Mouse (Mus musculus) MEL (cell line): ENCODE measurements around the gene Psmd11. TPM values are rescaled to one million over a fixed set of nuclear protein-coding genes. Genes with fewer than 3 reads are reported as not detected.

Experiments used
- DNase-seq: peaks from one replicate; pipeline ENCODE4 v3.0.0; 2011; ENCODE audit warnings: low read depth, low spot score
- H3K27ac ChIP-seq: 2 replicates; pipeline ENCODE4 v1.5.1; 2012; ENCODE audit warnings: low read depth, mild to moderate bottlenecking, control low read depth, low read length, moderate library complexity; ENCODE audit not compliant: control insufficient read depth
- H3K27me3 ChIP-seq, 2 experiments: fragments of 150-350 bp in 1 of 2; sonication (generic) in 1 of 2; 2 replicates each; pipeline ENCODE4 v1.6.1; 2012; ENCODE audit warnings: low read length in 2 of 2, mild to moderate bottlenecking in 2 of 2, improper control_type of control experiment in 1 of 2, moderate library complexity in 1 of 2; ENCODE audit not compliant: insufficient read depth in 2 of 2, control insufficient read depth in 1 of 2
- H3K36me3 ChIP-seq, 2 experiments: 2 replicates each; pipeline ENCODE4 v1.6.1; 2012 to 2014; ENCODE audit warnings: low read length in 2 of 2, improper control_type of control experiment in 1 of 2, inconsistent platforms in 1 of 2, mild to moderate bottlenecking in 1 of 2; ENCODE audit not compliant: insufficient read depth in 2 of 2, control insufficient read depth in 1 of 2
- H3K4me1 ChIP-seq, 2 experiments: fragments of 150-350 bp in 1 of 2; sonication (generic) in 1 of 2; 2 replicates each; pipeline ENCODE4 v1.6.1; 2012; ENCODE audit warnings: low read length in 2 of 2, improper control_type of control experiment in 1 of 2, mild to moderate bottlenecking in 1 of 2; ENCODE audit not compliant: insufficient read depth in 2 of 2, control insufficient read depth in 1 of 2
- H3K4me3 ChIP-seq, 2 experiments: fragments of 150-350 bp in 1 of 2; sonication (generic) in 1 of 2; 2 replicates each; pipeline ENCODE4 v1.5.1; 2012; ENCODE audit warnings: low read depth in 2 of 2, low read length in 2 of 2, mild to moderate bottlenecking in 2 of 2, moderate library complexity in 2 of 2, control low read depth in 1 of 2, improper control_type of control experiment in 1 of 2; ENCODE audit not compliant: control insufficient read depth in 1 of 2, insufficient read depth in 1 of 2
- H3K79me2 ChIP-seq: 2 replicates; pipeline ENCODE4 v1.6.1; 2012; ENCODE audit warnings: mild to moderate bottlenecking, low read length, moderate library complexity; ENCODE audit not compliant: control insufficient read depth, poor library complexity, insufficient read depth
- H3K9ac ChIP-seq: 2 replicates; pipeline ENCODE4 v1.6.1; 2012; ENCODE audit warnings: low read depth, mild to moderate bottlenecking, control low read depth, low read length, moderate library complexity; ENCODE audit not compliant: control insufficient read depth, poor library complexity, severe bottlenecking
- H3K9me3 ChIP-seq: fragments of 150-350 bp; sonication (generic); replicated peaks from 2 replicates; pipeline ENCODE4 v1.6.1; 2012; ENCODE audit warnings: mild to moderate bottlenecking, low read length, improper control_type of control experiment, moderate library complexity; ENCODE audit not compliant: insufficient read depth
- BHLHE40 ChIP-seq: IDR thresholded peaks from 2 replicates; pipeline ENCODE4 v1.6.1; 2012; ENCODE audit warnings: low read depth, mild to moderate bottlenecking, inconsistent platforms, low read length, improper control_type of control experiment, borderline replicate concordance
- CHD2 ChIP-seq: IDR thresholded peaks from 2 replicates; pipeline ENCODE4 v1.6.1; 2011; ENCODE audit warnings: low read length, improper control_type of control experiment
- CTCF ChIP-seq, 3 experiments: IDR thresholded peaks in 2 of 3; conservative IDR thresholded peaks in 1 of 3; 2 replicates each; pipeline ENCODE4 v1.5.1; 2011 to 2012; ENCODE audit warnings: low read length in 3 of 3, low read depth in 2 of 3, mild to moderate bottlenecking in 2 of 3, improper control_type of control experiment in 1 of 3, inconsistent platforms in 1 of 3, mixed read lengths in 1 of 3, moderate library complexity in 1 of 3; ENCODE audit not compliant: control insufficient read depth in 1 of 3, insufficient read depth in 1 of 3, poor library complexity in 1 of 3, severe bottlenecking in 1 of 3
- ELF1 ChIP-seq: IDR thresholded peaks from 2 replicates; pipeline ENCODE4 v1.6.1; 2014; ENCODE audit warnings: low read depth, mild to moderate bottlenecking, inconsistent platforms, low read length, improper control_type of control experiment, moderate library complexity
- EP300 ChIP-seq, 2 experiments: IDR thresholded peaks; 2 replicates each; pipeline ENCODE4 v1.6.1; 2011; ENCODE audit warnings: improper control_type of control experiment in 2 of 2, low read length in 2 of 2, low read depth in 1 of 2, mild to moderate bottlenecking in 1 of 2
- ETS1 ChIP-seq: IDR thresholded peaks from 2 replicates; pipeline ENCODE4 v1.6.1; 2012; ENCODE audit warnings: low read depth, mild to moderate bottlenecking, inconsistent platforms, low read length, improper control_type of control experiment, moderate library complexity
- GATA1 ChIP-seq: IDR thresholded peaks from 2 replicates; pipeline ENCODE4 v1.6.1; 2011; ENCODE audit warnings: low read depth, low read length, improper control_type of control experiment
- HCFC1 ChIP-seq: IDR thresholded peaks from 2 replicates; pipeline ENCODE4 v1.6.1; 2012; ENCODE audit warnings: low read depth, mild to moderate bottlenecking, inconsistent platforms, low read length, improper control_type of control experiment, moderate library complexity
- KAT2A ChIP-seq: conservative IDR thresholded peaks from 2 replicates; pipeline ENCODE4 v1.6.1; 2012; ENCODE audit warnings: low read depth, low read length, improper control_type of control experiment, inconsistent platforms
- MAX ChIP-seq: IDR thresholded peaks from 2 replicates; pipeline ENCODE4 v1.6.1; 2011; ENCODE audit warnings: low read length, improper control_type of control experiment
- MAZ ChIP-seq: IDR thresholded peaks from 2 replicates; pipeline ENCODE4 v1.6.1; 2012; ENCODE audit warnings: low read depth, mild to moderate bottlenecking, inconsistent platforms, low read length, improper control_type of control experiment
- MEF2A ChIP-seq: IDR thresholded peaks from 2 replicates; pipeline ENCODE4 v1.6.1; 2014; ENCODE audit warnings: low read depth, mild to moderate bottlenecking, inconsistent platforms, low read length, improper control_type of control experiment; ENCODE audit not compliant: poor library complexity, insufficient replicate concordance, severe bottlenecking; ENCODE audit errors: extremely low read depth
- MXI1 ChIP-seq: IDR thresholded peaks from 2 replicates; pipeline ENCODE4 v1.6.1; 2011; ENCODE audit warnings: mild to moderate bottlenecking, low read depth, low read length, improper control_type of control experiment
- POLR2A ChIP-seq, 2 experiments: IDR thresholded peaks; 2 replicates each; pipeline ENCODE4 v1.6.1; 2011 to 2012; ENCODE audit warnings: low read length in 2 of 2, mild to moderate bottlenecking in 2 of 2, control low read depth in 1 of 2, improper control_type of control experiment in 1 of 2, low read depth in 1 of 2, moderate library complexity in 1 of 2; ENCODE audit not compliant: control insufficient read depth in 1 of 2, insufficient read depth in 1 of 2, poor library complexity in 1 of 2
- POLR2AphosphoS2 ChIP-seq: IDR thresholded peaks from 2 replicates; pipeline ENCODE4 v1.6.1; 2011; ENCODE audit warnings: low read length, improper control_type of control experiment
- TAL1 ChIP-seq: IDR thresholded peaks from 2 replicates; pipeline ENCODE4 v1.6.1; 2012; ENCODE audit warnings: mild to moderate bottlenecking, inconsistent platforms, low read length, moderate library complexity, mixed read lengths
- TBP ChIP-seq: IDR thresholded peaks from 2 replicates; pipeline ENCODE4 v1.8.0; 2011; ENCODE audit warnings: low read depth, low read length, improper control_type of control experiment
- USF2 ChIP-seq, 2 experiments: IDR thresholded peaks; 2 replicates each; pipeline ENCODE4 v1.6.1; 2011 to 2012; ENCODE audit warnings: improper control_type of control experiment in 2 of 2, low read length in 2 of 2, borderline replicate concordance in 1 of 2, inconsistent platforms in 1 of 2, low read depth in 1 of 2, mild to moderate bottlenecking in 1 of 2; ENCODE audit not compliant: insufficient read depth in 1 of 2
- ZKSCAN1 ChIP-seq: IDR thresholded peaks from 2 replicates; pipeline ENCODE4 v1.6.1; 2012; ENCODE audit warnings: low read depth, mild to moderate bottlenecking, inconsistent platforms, low read length, improper control_type of control experiment, moderate library complexity
- ZNF384 ChIP-seq: IDR thresholded peaks from 2 replicates; pipeline ENCODE4 v1.6.1; 2012; ENCODE audit warnings: low read depth, mild to moderate bottlenecking, inconsistent platforms, low read length, improper control_type of control experiment
- polyA plus RNA-seq, 2 experiments: library from polyadenylated mRNA; stranded (reverse) in 1 of 2; unstranded in 1 of 2; fragments of >175 nt in 1 of 2; fragments of >200 nt in 1 of 2; gene quantifications; 2 replicates each; pipeline versions ENCODE4 v1.2.1 to v1.2.4; 2012; ENCODE audit warnings: low replicate concordance in 2 of 2, low read depth in 1 of 2; ENCODE audit not compliant: insufficient read length in 2 of 2, insufficient read depth in 1 of 2, missing spikeins in 1 of 2
- total RNA-seq: library from RNA; depleted of rRNA; stranded (reverse); fragments of 300-350 nt; gene quantifications from 2 replicates; pipeline ENCODE4 v1.2.3, GENCODE M21; 2012

Psmd11 gene
- total and polyA plus RNA-seq, 3 experiments = 110 to 324 (median 184) TPM

DNA sequence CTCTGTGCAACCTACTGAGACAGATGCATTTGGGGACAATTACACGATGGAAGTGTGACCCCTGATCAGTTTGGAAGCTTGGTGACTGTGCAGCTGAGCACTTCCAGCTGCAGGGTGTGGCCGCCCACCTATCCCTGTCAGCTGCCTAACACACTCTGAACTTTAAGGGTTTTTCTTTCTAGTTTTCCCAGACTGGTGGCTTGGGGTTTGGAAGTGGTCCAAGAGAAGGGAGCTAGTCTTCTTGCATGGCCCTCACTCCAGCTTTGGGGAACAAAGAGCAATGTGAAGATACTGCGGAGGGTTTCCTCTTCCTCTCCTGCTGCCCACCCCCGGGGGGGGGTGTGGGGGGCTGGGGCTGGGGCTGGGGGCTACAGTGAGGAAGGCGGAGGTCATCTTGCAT lies 51.0 kb downstream of the Psmd11 start:
- H3K27ac ChIP-seq = no peak overlapping the region
- no peaks in the 10 kb centered on the region for H3K9me3 ChIP-seq
- H3K4me1 ChIP-seq = peaks cover 0 to 17% of the 10 kb centered on the region in 2 experiments; a peak in 1 of 4 replicates
- TF ChIP-seq POLR2A (IDR thresholded peaks at IDR 0.05; ENCODE audit: control insufficient read depth in 1 of 2, insufficient read depth in 1 of 2, low read depth in 1 of 2, low read length in 2 of 2, poor library complexity in 1 of 2) (no peak), POLR2AphosphoS2 (no peak), KAT2A (no peak), ETS1 (peak; percentile 67), CHD2 (no peak), MAX (no peak), MEF2A (no peak), TBP (no peak), EP300 (IDR thresholded peaks at IDR 0.05; ENCODE audit: low read depth in 1 of 2, low read length in 2 of 2) (peak in 1 of 2 experiments; percentile 11; a peak in 1 of 4 replicates), GATA1 (no peak), TAL1 (no peak), USF2 (IDR thresholded peaks at IDR 0.05; ENCODE audit: borderline replicate concordance in 1 of 2, insufficient read depth in 1 of 2, low read depth in 1 of 2, low read length in 2 of 2) (no peak), MAZ (no peak), BHLHE40 (no peak), ELF1 (no peak)
- peaks cover 0 to 8% of the 10 kb centered on the region in 2 experiments; a peak in 2 of 4 replicates for H3K36me3 ChIP-seq
- peaks cover 2% of the 10 kb centered on the region; the same call in 1 of the 2 replicates for H3K79me2 ChIP-seq
- H3K27me3 ChIP-seq = no peaks in the 10 kb centered on the region
- H3K4me3 ChIP-seq = no peak overlapping the region
- H3K9ac ChIP-seq = no peak overlapping the region
- peak; percentile 51 for DNase-seq

- TF ChIP-seq POLR2A (IDR thresholded peaks at IDR 0.05; ENCODE audit: control insufficient read depth in 1 of 2, insufficient read depth in 1 of 2, low read depth in 1 of 2, low read length in 2 of 2, poor library complexity in 1 of 2) (no peak), HCFC1 (no peak), ZNF384 (no peak), ELF1 (no peak), MAZ (no peak), TAL1 (no peak), CTCF (IDR thresholded peaks at IDR 0.05 in 2 of 3, conservative IDR thresholded peaks at IDR 0.05 in 1 of 3; ENCODE audit: control insufficient read depth in 1 of 3, insufficient read depth in 1 of 3, low read depth in 2 of 3, low read length in 3 of 3, poor library complexity in 1 of 3, severe bottlenecking in 1 of 3) (no peak), MXI1 (no peak), ZKSCAN1 (no peak)
- Histone ChIP-seq H3K27ac (no peak overlapping the region), H3K9ac (no peak overlapping the region), H3K36me3 (peaks cover 0 to 8% of the 10 kb centered on the region in 2 experiments; a peak in 2 of 4 replicates), H3K79me2 (peaks cover 2% of the 10 kb centered on the region; the same call in 1 of the 2 replicates), H3K4me3 (no peak overlapping the region), H3K4me1 (peaks cover 0 to 17% of the 10 kb centered on the region in 2 experiments; a peak in 1 of 4 replicates), H3K9me3 (no peaks in the 10 kb centered on the region), H3K27me3 (no peaks in the 10 kb centered on the region)
- DNase-seq = no peak
Observed at GRCm38 (mm10) chr11:80479906-80480866, 51.8 kb downstream of the Psmd11 start.
